11 mouse cellular contexts compared by ENCODE assay signal in genomic region chrX:53161583-53161982, GRCm38 (mm10).
DNase-seq lines count a peak whose midpoint lies in the region; ATAC-seq lines count a peak whose summit lies in the region.
"Had no signal": no experiment of that assay in that cellular context is flagged by ENCODE, and none has a peak within 500 bp of the region (broad histone marks: within the 10 kb centered on the region; RNA-seq: fewer than 3 reads in every experiment).

No protein-coding gene starts in this region.

- no peak for ATAC-seq in neural tube, embryonic 11.5 days (ENCODE audit: insufficient read depth, low FRiP score, low TSS enrichment)
- ATAC-seq in neural tube, embryonic 15.5 days (ENCODE audit: low FRiP score) = no peak
- ATAC-seq in lung, embryonic 16.5 days (ENCODE audit: low read depth) = peak; percentile 91
- ATAC-seq: midbrain, embryonic 13.5 days had no signal

- H3K36me3 ChIP-seq in neural tube, embryonic 11.5 days (ENCODE audit: control insufficient read depth, insufficient read depth, low read length) = no peaks in the 10 kb centered on the region
- H3K36me3 ChIP-seq in neural tube, embryonic 15.5 days = no peaks in the 10 kb centered on the region
- no peaks in the 10 kb centered on the region for H3K36me3 ChIP-seq in lung, embryonic 16.5 days (ENCODE audit: control insufficient read depth, insufficient read depth, low read length)
- H3K36me3 ChIP-seq: G1E; midbrain, embryonic 13.5 days had no signal

- H3K27ac ChIP-seq in neural tube, embryonic 11.5 days (ENCODE audit: low read depth, low read length) = no peak overlapping the region
- H3K27ac ChIP-seq in neural tube, embryonic 15.5 days (replicated peaks) = no peak overlapping the region
- H3K27ac ChIP-seq in lung, embryonic 16.5 days (ENCODE audit: low read length) = peak overlapping the region; percentile 89
- H3K27ac ChIP-seq: midbrain, embryonic 13.5 days had no signal

- no peaks in the 10 kb centered on the region for H3K4me1 ChIP-seq in neural tube, embryonic 11.5 days (ENCODE audit: control insufficient read depth, insufficient read depth, low read length)
- no peaks in the 10 kb centered on the region for H3K4me1 ChIP-seq in neural tube, embryonic 15.5 days
- peaks cover 24% of the 10 kb centered on the region for H3K4me1 ChIP-seq in lung, embryonic 16.5 days (replicated peaks; ENCODE audit: control insufficient read depth, insufficient read depth, low read length)
- H3K4me1 ChIP-seq: midbrain, embryonic 13.5 days had no signal

- H3K4me3 ChIP-seq in neural tube, embryonic 11.5 days (ENCODE audit: low read depth, low read length) = no peak overlapping the region
- no peak overlapping the region for H3K4me3 ChIP-seq in neural tube, embryonic 15.5 days (replicated peaks)
- no peak overlapping the region for H3K4me3 ChIP-seq in lung, embryonic 16.5 days (ENCODE audit: low read length)
- H3K4me3 ChIP-seq: midbrain, embryonic 13.5 days had no signal

- peak; percentile 15 for DNase-seq in adrenal gland, postnatal 14 days
- no peak for DNase-seq in adrenal gland, postnatal 4 days (ENCODE audit: low spot score in 2 of 2)
- DNase-seq in neural tube, embryonic 11.5 days (ENCODE audit: low spot score) = peak; percentile 12
- DNase-seq in urinary bladder, postnatal 4 days (ENCODE audit: low spot score in 2 of 2) = no peak
- DNase-seq in retina, postnatal 1 day = no peak
- no peak for DNase-seq in frontal cortex, postnatal 25 days (ENCODE audit: low spot score in 2 of 2)
- DNase-seq: cerebellum, adult 11 months had no signal

- WGBS in neural tube, embryonic 11.5 days = 43% methylated on average over 4 of the region's 4 CpGs
- 71% methylated on average over 4 of the region's 4 CpGs for WGBS in neural tube, embryonic 15.5 days
- 37% methylated on average over 4 of the region's 4 CpGs for WGBS in lung, embryonic 16.5 days

- no peaks in the 10 kb centered on the region for H3K9me3 ChIP-seq in neural tube, embryonic 11.5 days (ENCODE audit: control insufficient read depth, low read length)
- H3K9me3 ChIP-seq in neural tube, embryonic 15.5 days (replicated peaks) = no peaks in the 10 kb centered on the region
- H3K9me3 ChIP-seq in lung, embryonic 16.5 days (ENCODE audit: control insufficient read depth, low read length) = no peaks in the 10 kb centered on the region
- H3K9me3 ChIP-seq: G1E; midbrain, embryonic 13.5 days had no signal

- H3K9ac ChIP-seq in neural tube, embryonic 11.5 days (ENCODE audit: low read length) = no peak overlapping the region
- no peak overlapping the region for H3K9ac ChIP-seq in neural tube, embryonic 15.5 days (replicated peaks)
- H3K9ac ChIP-seq in lung, embryonic 16.5 days (ENCODE audit: low read length) = no peak overlapping the region
- H3K9ac ChIP-seq: midbrain, embryonic 13.5 days had no signal

- H3K4me2 ChIP-seq in neural tube, embryonic 11.5 days (ENCODE audit: low read depth) = no peak overlapping the region
- no peak overlapping the region for H3K4me2 ChIP-seq in neural tube, embryonic 15.5 days
- H3K4me2 ChIP-seq in lung, embryonic 16.5 days (ENCODE audit: low read depth, low read length) = no peak overlapping the region
- H3K4me2 ChIP-seq: midbrain, embryonic 13.5 days had no signal

- no peaks in the 10 kb centered on the region for H3K27me3 ChIP-seq in neural tube, embryonic 11.5 days (ENCODE audit: control insufficient read depth, insufficient read depth, low read length)
- no peaks in the 10 kb centered on the region for H3K27me3 ChIP-seq in neural tube, embryonic 15.5 days (replicated peaks)
- no peaks in the 10 kb centered on the region for H3K27me3 ChIP-seq in lung, embryonic 16.5 days (ENCODE audit: control insufficient read depth, insufficient read depth, low read depth, low read length)
- H3K27me3 ChIP-seq: midbrain, embryonic 13.5 days had no signal

Comparison
In these comparisons a context has a peak if more than half of its experiments do, and no peak if none do; other contexts are left out.
1. DNase-seq: peak in adrenal gland, postnatal 14 days (single experiment) and neural tube, embryonic 11.5 days (single experiment); none in adrenal gland, postnatal 4 days (0 of 2), urinary bladder, postnatal 4 days (0 of 2), retina, postnatal 1 day (single experiment) and frontal cortex, postnatal 25 days (0 of 2).